Mouse (Mus musculus) thymus, postnatal 36 days (tissue): ENCODE data around the gene Erbb4.
"Not testable (repeated sequence)": the region's sequence is repeated elsewhere in the genome, so short reads cannot be mapped to it uniquely, and the experiment has no call there.

Experiments used
- DNase-seq, 2 experiments: peaks; one replicate each; pipeline ENCODE4 v3.0.0; 2022; ENCODE audit warnings: mixed read lengths in 2 of 2

Gene Erbb4

DNA sequence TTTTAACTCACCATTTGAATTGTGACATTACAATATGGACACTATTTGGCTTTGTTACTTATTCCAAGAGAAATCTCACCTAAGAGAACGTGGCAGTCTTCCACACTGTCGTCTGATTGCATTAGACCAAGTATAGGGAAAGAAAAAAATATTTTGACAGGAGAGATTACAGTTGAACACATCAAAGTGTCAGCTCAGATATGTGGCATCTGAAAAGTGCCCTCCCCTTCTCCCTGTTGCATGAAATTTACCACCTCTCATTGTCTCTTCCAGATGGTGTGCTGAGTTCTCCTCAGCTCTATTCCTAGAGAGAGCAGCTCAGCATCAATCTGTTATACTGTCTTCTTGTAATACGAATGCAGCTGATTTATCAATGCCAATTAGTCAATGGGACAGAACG is 268.5 kb downstream of the Erbb4 start:
- DNase-seq, result no peak

GRCm38 (mm10) chr1:68834686-68835085 is 273.2 kb downstream of the Erbb4 start:
- DNase-seq, result no peak

- no peak for DNase-seq
Observed at GRCm38 (mm10) chr1:68832101-68832500, 275.8 kb downstream of the Erbb4 start.

DNA sequence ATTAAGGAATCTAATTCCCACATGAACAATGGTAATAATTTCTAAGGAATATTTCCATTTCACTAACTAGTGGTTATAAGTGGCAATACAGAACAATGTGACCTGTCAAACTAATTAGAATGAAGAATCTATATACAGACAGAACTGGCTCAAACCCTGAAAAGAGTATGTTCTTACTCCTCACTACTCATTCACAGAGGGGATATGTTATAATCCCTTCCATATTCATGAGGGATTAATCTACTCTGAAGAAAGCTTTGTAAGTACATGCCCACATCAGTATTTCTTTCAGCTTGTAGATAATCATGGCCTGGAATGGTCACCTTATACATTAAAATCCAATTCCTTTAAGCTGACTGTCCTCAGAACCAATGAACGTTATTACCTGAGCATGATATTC is 276.3 kb downstream of the Erbb4 start:
- DNase-seq, result no peak

DNA sequence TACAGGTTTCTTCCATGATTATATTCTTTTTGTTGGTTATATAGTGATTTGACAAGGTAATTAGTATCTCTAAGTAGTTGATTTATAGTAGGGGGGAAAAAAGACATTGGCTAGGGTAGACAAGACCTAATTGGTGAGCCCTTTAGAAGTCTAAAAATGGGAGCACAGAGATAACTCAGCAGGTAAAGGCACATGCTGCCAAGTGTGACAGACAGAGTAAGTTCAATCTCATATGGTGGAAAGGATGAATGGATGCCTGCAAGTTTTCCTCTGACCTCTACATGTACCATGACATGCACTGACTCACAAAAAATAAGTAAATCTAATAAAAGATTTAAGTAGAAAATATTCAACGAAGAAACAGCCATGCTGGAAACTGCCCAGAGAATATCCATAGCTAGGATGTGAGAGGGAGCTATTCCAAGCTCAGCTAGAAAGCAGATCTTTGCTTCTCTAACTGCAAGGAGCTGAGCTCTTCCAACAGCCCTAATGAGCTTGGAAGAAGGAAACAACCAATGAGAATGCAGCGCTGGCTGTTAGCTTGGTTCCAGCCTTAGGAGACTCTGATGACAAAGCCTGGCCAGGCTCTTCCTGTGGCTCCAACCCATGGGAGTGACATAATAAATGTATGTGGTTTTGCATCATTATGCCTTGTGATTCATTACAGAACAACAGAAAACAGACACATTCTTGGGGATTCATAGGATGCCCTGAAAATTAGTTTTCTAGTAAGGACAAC is 277.2 kb downstream of the Erbb4 start:
- DNase-seq, result no peak

GRCm38 (mm10) chr1:68823116-68823644 is 284.7 kb downstream of the Erbb4 start:
- DNase-seq, result no peak

GRCm38 (mm10) chr1:68806711-68807110 is 301.1 kb downstream of the Erbb4 start:
- no peak for DNase-seq

- no peak for DNase-seq
Observed at GRCm38 (mm10) chr1:68787409-68788015, 320.3 kb downstream of the Erbb4 start.

- DNase-seq, result no peak
Observed at GRCm38 (mm10) chr1:68780653-68781052, 327.2 kb downstream of the Erbb4 start.

DNA sequence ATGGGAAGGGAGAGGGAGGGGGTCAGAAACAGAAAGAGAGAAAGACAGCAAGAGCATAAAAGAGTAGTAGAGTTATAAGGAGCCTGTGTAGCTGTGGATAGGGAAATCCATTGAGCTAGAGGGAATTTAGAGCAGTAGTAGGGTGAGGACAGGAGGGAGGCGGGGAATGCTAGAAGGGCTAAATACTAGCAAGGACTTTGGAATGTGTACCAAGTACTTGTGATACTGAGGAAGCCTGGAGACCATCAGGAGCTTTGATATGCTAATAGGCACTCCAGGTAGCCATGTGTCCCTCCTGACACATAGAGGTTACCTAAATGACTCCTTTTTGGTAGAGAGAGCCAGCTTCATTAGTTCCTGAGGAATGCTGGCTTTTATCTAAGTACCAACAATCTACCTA is 327.8 kb downstream of the Erbb4 start:
- DNase-seq, result no peak

DNA sequence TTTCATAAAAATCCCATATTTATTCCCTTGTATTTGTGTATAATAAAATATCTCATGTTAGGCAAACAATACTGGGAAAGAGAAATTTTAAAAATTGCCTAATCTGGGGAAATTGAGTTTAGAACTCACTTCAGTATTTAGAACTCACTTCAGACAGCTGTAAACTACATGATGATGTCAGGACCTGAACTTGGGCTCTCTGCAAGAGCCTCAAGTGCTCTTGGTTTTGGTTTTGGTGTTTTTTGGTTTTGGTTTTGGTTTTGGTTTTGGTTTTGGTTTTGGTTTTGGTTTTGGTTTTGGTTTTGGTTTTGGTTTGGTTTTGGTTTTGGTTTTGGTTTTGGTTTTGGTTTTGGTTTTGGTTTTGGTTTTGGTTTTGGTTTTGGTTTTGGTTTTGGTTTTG is 341.8 kb downstream of the Erbb4 start:
- not testable (repeated sequence) for DNase-seq

DNA sequence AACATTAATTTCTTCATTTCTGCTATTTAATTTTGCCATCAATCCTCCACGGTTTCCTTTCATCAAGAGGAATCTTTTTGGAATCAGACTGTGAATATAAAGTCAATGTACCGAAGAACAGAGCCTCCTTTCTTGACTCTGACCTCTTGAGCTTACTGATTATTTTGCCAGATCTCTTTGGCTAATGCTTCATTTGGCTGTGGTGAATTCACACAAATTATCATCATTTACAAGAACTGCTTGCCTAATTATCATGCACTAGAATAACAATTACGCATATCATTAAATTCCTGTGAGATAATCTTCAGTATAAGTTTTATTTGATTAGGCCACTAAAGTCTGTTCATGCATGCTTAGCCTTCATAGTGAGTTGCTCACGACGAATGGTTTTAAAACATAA is 345.4 kb downstream of the Erbb4 start:
- no peak for DNase-seq

GRCm38 (mm10) chr1:68748976-68749375 is 358.9 kb downstream of the Erbb4 start:
- DNase-seq, result no peak

- DNase-seq, result no peak
Observed at GRCm38 (mm10) chr1:68681478-68681877, 426.4 kb downstream of the Erbb4 start.

DNA sequence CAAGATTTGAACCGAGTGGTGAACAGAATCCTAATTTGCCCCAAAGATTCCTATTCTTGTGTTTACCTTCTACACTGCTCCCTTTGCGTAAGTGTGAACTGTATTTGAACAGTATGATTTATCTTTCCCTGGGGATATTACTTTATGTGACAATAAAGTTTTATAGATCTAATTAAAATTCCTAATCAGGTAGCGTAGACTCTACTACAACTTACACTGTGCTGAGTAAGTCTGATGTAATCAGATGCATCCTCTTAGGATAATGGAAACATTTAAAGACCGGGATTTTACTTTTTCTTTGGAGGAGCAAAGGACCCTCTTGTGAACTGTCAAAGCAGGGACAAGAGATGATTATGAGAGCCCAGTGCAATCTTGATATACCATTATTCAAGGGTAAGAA is 433.2 kb downstream of the Erbb4 start:
- no peak for DNase-seq

- no peak for DNase-seq
Observed at GRCm38 (mm10) chr1:68666831-68667601, 440.8 kb downstream of the Erbb4 start.

- DNase-seq, result no peak
Observed at GRCm38 (mm10) chr1:68590475-68590874, 517.4 kb downstream of the Erbb4 start.

DNA sequence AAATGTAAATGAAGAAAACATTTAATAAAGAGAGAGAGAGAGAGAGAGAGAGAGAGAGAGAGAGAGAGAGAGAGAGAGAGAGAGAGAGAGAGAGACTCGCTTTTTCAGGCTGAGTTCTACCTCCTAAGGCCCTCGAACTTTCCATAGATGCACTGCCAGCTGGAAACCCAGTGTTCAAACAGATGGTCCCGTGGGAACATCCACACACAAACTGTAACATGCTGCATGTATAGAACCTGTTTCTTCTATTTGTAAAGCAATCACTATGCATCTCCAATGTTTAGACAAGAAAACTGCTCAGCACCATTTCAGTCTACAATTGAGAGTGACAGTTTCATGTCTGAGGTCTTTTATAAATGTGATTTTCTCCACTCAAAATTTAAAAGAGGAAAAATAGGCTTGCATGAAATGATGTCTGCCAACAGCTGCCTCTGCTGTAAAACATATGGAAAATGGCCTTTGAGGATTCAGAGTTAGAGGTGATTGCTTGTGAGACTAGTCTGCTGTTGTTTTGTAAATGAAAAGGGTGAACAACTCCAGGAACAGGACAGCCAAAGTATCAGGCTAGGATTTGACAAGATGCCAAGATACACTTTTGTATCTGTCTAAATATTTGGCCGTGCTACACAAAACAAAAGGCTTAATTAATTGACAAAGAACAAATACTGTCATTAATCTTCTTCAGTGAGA is 533.9 kb downstream of the Erbb4 start:
- DNase-seq, result no peak

DNA sequence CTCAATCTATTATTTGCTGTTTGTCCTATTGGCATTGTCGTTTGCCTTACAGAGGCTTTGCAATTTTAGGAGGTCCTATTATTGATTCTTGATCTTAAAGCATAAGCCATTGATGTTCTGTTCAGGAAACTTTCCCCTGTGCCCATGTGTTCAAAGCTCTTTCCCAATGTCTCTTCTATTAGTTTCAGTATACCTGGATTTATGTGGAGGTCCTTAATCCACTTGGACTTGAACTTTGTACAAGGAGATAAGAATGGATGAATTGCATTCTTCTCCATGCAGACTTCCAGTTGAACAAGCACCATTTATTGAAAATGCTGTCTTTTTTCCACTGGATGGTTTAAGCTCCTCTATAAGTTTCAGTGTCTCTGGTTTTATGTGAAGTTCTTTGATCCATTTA is 536.9 kb downstream of the Erbb4 start:
- no peak for DNase-seq

- no peak for DNase-seq
Observed at GRCm38 (mm10) chr1:68542942-68543341, 564.9 kb downstream of the Erbb4 start.

- DNase-seq, result no peak
Observed at GRCm38 (mm10) chr1:68517820-68518219, 590.0 kb downstream of the Erbb4 start.

- DNase-seq, result no peak
Observed at GRCm38 (mm10) chr1:68503873-68504272, 604.0 kb downstream of the Erbb4 start.

DNA sequence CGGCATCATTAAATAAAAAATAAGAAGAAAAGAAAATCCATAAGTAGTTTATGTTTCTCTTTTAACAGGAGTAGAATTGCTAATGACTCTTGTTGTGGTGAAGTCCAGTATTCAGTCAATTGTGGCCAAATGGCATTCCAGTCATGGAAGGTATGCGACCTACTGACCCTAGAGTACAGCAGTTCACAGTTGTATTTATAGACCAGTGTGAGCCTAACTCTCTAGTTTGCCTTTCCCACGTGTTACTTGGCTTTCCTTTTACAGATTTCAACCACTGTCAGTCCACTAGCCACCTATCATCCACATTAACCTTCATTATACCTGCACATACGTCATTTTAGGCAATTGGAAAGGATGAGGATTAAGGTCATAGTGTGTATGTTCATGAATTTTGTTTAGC is 606.3 kb downstream of the Erbb4 start:
- no peak for DNase-seq
